Mouse (Mus musculus) MEL (cell line): ENCODE data around the gene Mill2. TPM values are rescaled to one million over a fixed set of nuclear protein-coding genes. Genes with fewer than 3 reads are reported as not detected.
A peak's percentile ranks its signal among the peaks of the same experiment; 100 is the strongest.

ENCODE experiments used
- DNase-seq: peaks from one replicate; pipeline ENCODE4 v3.0.0; 2011; ENCODE audit warnings: low read depth, low spot score
- H3K27ac ChIP-seq: 2 replicates; pipeline ENCODE4 v1.5.1; 2012; ENCODE audit warnings: low read depth, mild to moderate bottlenecking, control low read depth, low read length, moderate library complexity; ENCODE audit not compliant: control insufficient read depth
- H3K27me3 ChIP-seq, 2 experiments: fragments of 150-350 bp in 1 of 2; sonication (generic) in 1 of 2; 2 replicates each; pipeline ENCODE4 v1.6.1; 2012; ENCODE audit warnings: low read length in 2 of 2, mild to moderate bottlenecking in 2 of 2, improper control_type of control experiment in 1 of 2, moderate library complexity in 1 of 2; ENCODE audit not compliant: insufficient read depth in 2 of 2, control insufficient read depth in 1 of 2
- H3K36me3 ChIP-seq, 2 experiments: 2 replicates each; pipeline ENCODE4 v1.6.1; 2012 to 2014; ENCODE audit warnings: low read length in 2 of 2, improper control_type of control experiment in 1 of 2, inconsistent platforms in 1 of 2, mild to moderate bottlenecking in 1 of 2; ENCODE audit not compliant: insufficient read depth in 2 of 2, control insufficient read depth in 1 of 2
- H3K4me1 ChIP-seq, 2 experiments: fragments of 150-350 bp in 1 of 2; sonication (generic) in 1 of 2; 2 replicates each; pipeline ENCODE4 v1.6.1; 2012; ENCODE audit warnings: low read length in 2 of 2, improper control_type of control experiment in 1 of 2, mild to moderate bottlenecking in 1 of 2; ENCODE audit not compliant: insufficient read depth in 2 of 2, control insufficient read depth in 1 of 2
- H3K4me3 ChIP-seq, 2 experiments: fragments of 150-350 bp in 1 of 2; sonication (generic) in 1 of 2; 2 replicates each; pipeline ENCODE4 v1.5.1; 2012; ENCODE audit warnings: low read depth in 2 of 2, low read length in 2 of 2, mild to moderate bottlenecking in 2 of 2, moderate library complexity in 2 of 2, control low read depth in 1 of 2, improper control_type of control experiment in 1 of 2; ENCODE audit not compliant: control insufficient read depth in 1 of 2, insufficient read depth in 1 of 2
- H3K79me2 ChIP-seq: 2 replicates; pipeline ENCODE4 v1.6.1; 2012; ENCODE audit warnings: mild to moderate bottlenecking, low read length, moderate library complexity; ENCODE audit not compliant: control insufficient read depth, poor library complexity, insufficient read depth
- H3K9ac ChIP-seq: 2 replicates; pipeline ENCODE4 v1.6.1; 2012; ENCODE audit warnings: low read depth, mild to moderate bottlenecking, control low read depth, low read length, moderate library complexity; ENCODE audit not compliant: control insufficient read depth, poor library complexity, severe bottlenecking
- H3K9me3 ChIP-seq: fragments of 150-350 bp; sonication (generic); replicated peaks from 2 replicates; pipeline ENCODE4 v1.6.1; 2012; ENCODE audit warnings: mild to moderate bottlenecking, low read length, improper control_type of control experiment, moderate library complexity; ENCODE audit not compliant: insufficient read depth
- CHD1 ChIP-seq: IDR thresholded peaks from 2 replicates; pipeline ENCODE4 v1.6.1; 2012; ENCODE audit warnings: low read depth, mild to moderate bottlenecking, inconsistent platforms, low read length, improper control_type of control experiment
- CHD2 ChIP-seq: IDR thresholded peaks from 2 replicates; pipeline ENCODE4 v1.6.1; 2011; ENCODE audit warnings: low read length, improper control_type of control experiment
- E2F4 ChIP-seq: IDR thresholded peaks from 2 replicates; pipeline ENCODE4 v1.6.1; 2011; ENCODE audit warnings: low read depth, low read length, improper control_type of control experiment, borderline replicate concordance
- ELF1 ChIP-seq: IDR thresholded peaks from 2 replicates; pipeline ENCODE4 v1.6.1; 2014; ENCODE audit warnings: low read depth, mild to moderate bottlenecking, inconsistent platforms, low read length, improper control_type of control experiment, moderate library complexity
- EP300 ChIP-seq, 2 experiments: IDR thresholded peaks; 2 replicates each; pipeline ENCODE4 v1.6.1; 2011; ENCODE audit warnings: improper control_type of control experiment in 2 of 2, low read length in 2 of 2, low read depth in 1 of 2, mild to moderate bottlenecking in 1 of 2
- ETS1 ChIP-seq: IDR thresholded peaks from 2 replicates; pipeline ENCODE4 v1.6.1; 2012; ENCODE audit warnings: low read depth, mild to moderate bottlenecking, inconsistent platforms, low read length, improper control_type of control experiment, moderate library complexity
- GABPA ChIP-seq: IDR thresholded peaks from 2 replicates; pipeline ENCODE4 v1.6.1; 2012; ENCODE audit warnings: low read depth, mild to moderate bottlenecking, inconsistent platforms, low read length, improper control_type of control experiment, moderate library complexity
- GATA1 ChIP-seq: IDR thresholded peaks from 2 replicates; pipeline ENCODE4 v1.6.1; 2011; ENCODE audit warnings: low read depth, low read length, improper control_type of control experiment
- HCFC1 ChIP-seq: IDR thresholded peaks from 2 replicates; pipeline ENCODE4 v1.6.1; 2012; ENCODE audit warnings: low read depth, mild to moderate bottlenecking, inconsistent platforms, low read length, improper control_type of control experiment, moderate library complexity
- KAT2A ChIP-seq: conservative IDR thresholded peaks from 2 replicates; pipeline ENCODE4 v1.6.1; 2012; ENCODE audit warnings: low read depth, low read length, improper control_type of control experiment, inconsistent platforms
- MAFK ChIP-seq: IDR thresholded peaks from 2 replicates; pipeline ENCODE4 v1.6.1; 2011; ENCODE audit warnings: low read depth, mild to moderate bottlenecking, low read length, improper control_type of control experiment, borderline replicate concordance
- MAX ChIP-seq: IDR thresholded peaks from 2 replicates; pipeline ENCODE4 v1.6.1; 2011; ENCODE audit warnings: low read length, improper control_type of control experiment
- MAZ ChIP-seq: IDR thresholded peaks from 2 replicates; pipeline ENCODE4 v1.6.1; 2012; ENCODE audit warnings: low read depth, mild to moderate bottlenecking, inconsistent platforms, low read length, improper control_type of control experiment
- MEF2A ChIP-seq: IDR thresholded peaks from 2 replicates; pipeline ENCODE4 v1.6.1; 2014; ENCODE audit warnings: low read depth, mild to moderate bottlenecking, inconsistent platforms, low read length, improper control_type of control experiment; ENCODE audit not compliant: poor library complexity, insufficient replicate concordance, severe bottlenecking; ENCODE audit errors: extremely low read depth
- MXI1 ChIP-seq: IDR thresholded peaks from 2 replicates; pipeline ENCODE4 v1.6.1; 2011; ENCODE audit warnings: mild to moderate bottlenecking, low read depth, low read length, improper control_type of control experiment
- MYB ChIP-seq: IDR thresholded peaks from 2 replicates; pipeline ENCODE4 v1.6.1; 2011; ENCODE audit warnings: mild to moderate bottlenecking, low read depth, low read length, improper control_type of control experiment
- MYC ChIP-seq: IDR thresholded peaks from 2 replicates; pipeline ENCODE4 v1.6.1; 2011; ENCODE audit warnings: low read depth, mild to moderate bottlenecking, low read length, improper control_type of control experiment, moderate library complexity
- NELFE ChIP-seq: IDR thresholded peaks from 2 replicates; pipeline ENCODE4 v1.6.1; 2011; ENCODE audit warnings: low read depth, low read length, improper control_type of control experiment
- NRF1 ChIP-seq: IDR thresholded peaks from 2 replicates; pipeline ENCODE4 v1.6.1; 2014; ENCODE audit warnings: low read depth, mild to moderate bottlenecking, inconsistent platforms, low read length, improper control_type of control experiment, moderate library complexity; ENCODE audit not compliant: poor library complexity, insufficient read depth, severe bottlenecking
- POLR2A ChIP-seq, 2 experiments: IDR thresholded peaks; 2 replicates each; pipeline ENCODE4 v1.6.1; 2011 to 2012; ENCODE audit warnings: low read length in 2 of 2, mild to moderate bottlenecking in 2 of 2, control low read depth in 1 of 2, improper control_type of control experiment in 1 of 2, low read depth in 1 of 2, moderate library complexity in 1 of 2; ENCODE audit not compliant: control insufficient read depth in 1 of 2, insufficient read depth in 1 of 2, poor library complexity in 1 of 2
- POLR2AphosphoS2 ChIP-seq: IDR thresholded peaks from 2 replicates; pipeline ENCODE4 v1.6.1; 2011; ENCODE audit warnings: low read length, improper control_type of control experiment
- RAD21 ChIP-seq: IDR thresholded peaks from 2 replicates; pipeline ENCODE4 v1.6.1; 2011; ENCODE audit warnings: mild to moderate bottlenecking, low read depth, low read length, improper control_type of control experiment
- SIN3A ChIP-seq: IDR thresholded peaks from 2 replicates; pipeline ENCODE4 v1.6.1; 2012; ENCODE audit warnings: low read length, improper control_type of control experiment, inconsistent platforms
- TAL1 ChIP-seq: IDR thresholded peaks from 2 replicates; pipeline ENCODE4 v1.6.1; 2012; ENCODE audit warnings: mild to moderate bottlenecking, inconsistent platforms, low read length, moderate library complexity, mixed read lengths
- TBP ChIP-seq: IDR thresholded peaks from 2 replicates; pipeline ENCODE4 v1.8.0; 2011; ENCODE audit warnings: low read depth, low read length, improper control_type of control experiment
- TCF12 ChIP-seq: IDR thresholded peaks from 2 replicates; pipeline ENCODE4 v1.6.1; 2014; ENCODE audit warnings: low read depth, mild to moderate bottlenecking, inconsistent platforms, low read length, improper control_type of control experiment, moderate library complexity
- UBTF ChIP-seq: IDR thresholded peaks from 2 replicates; pipeline ENCODE4 v1.6.1; 2012; ENCODE audit warnings: low read depth, mild to moderate bottlenecking, inconsistent platforms, low read length, improper control_type of control experiment, moderate library complexity, borderline replicate concordance; ENCODE audit not compliant: insufficient read depth
- USF1 ChIP-seq: IDR thresholded peaks from 2 replicates; pipeline ENCODE4 v1.6.1; 2014; ENCODE audit warnings: low read depth, mild to moderate bottlenecking, inconsistent platforms, low read length, improper control_type of control experiment, moderate library complexity
- USF2 ChIP-seq, 2 experiments: IDR thresholded peaks; 2 replicates each; pipeline ENCODE4 v1.6.1; 2011 to 2012; ENCODE audit warnings: improper control_type of control experiment in 2 of 2, low read length in 2 of 2, borderline replicate concordance in 1 of 2, inconsistent platforms in 1 of 2, low read depth in 1 of 2, mild to moderate bottlenecking in 1 of 2; ENCODE audit not compliant: insufficient read depth in 1 of 2
- ZMIZ1 ChIP-seq: IDR thresholded peaks from 2 replicates; pipeline ENCODE4 v1.6.1; 2012; ENCODE audit warnings: low read depth, mild to moderate bottlenecking, inconsistent platforms, low read length, improper control_type of control experiment, moderate library complexity
- ZNF384 ChIP-seq: IDR thresholded peaks from 2 replicates; pipeline ENCODE4 v1.6.1; 2012; ENCODE audit warnings: low read depth, mild to moderate bottlenecking, inconsistent platforms, low read length, improper control_type of control experiment
- polyA plus RNA-seq, 2 experiments: library from polyadenylated mRNA; stranded (reverse) in 1 of 2; unstranded in 1 of 2; fragments of >175 nt in 1 of 2; fragments of >200 nt in 1 of 2; gene quantifications; 2 replicates each; pipeline versions ENCODE4 v1.2.1 to v1.2.4; 2012; ENCODE audit warnings: low replicate concordance in 2 of 2, low read depth in 1 of 2; ENCODE audit not compliant: insufficient read length in 2 of 2, insufficient read depth in 1 of 2, missing spikeins in 1 of 2
- total RNA-seq: library from RNA; depleted of rRNA; stranded (reverse); fragments of 300-350 nt; gene quantifications from 2 replicates; pipeline ENCODE4 v1.2.3, GENCODE M21; 2012

Mill2 gene
- total and polyA plus RNA-seq, 3 experiments: 0.08 to 0.13 TPM; not detected in 1

GRCm38 (mm10) chr7:18910241-18910831, 70.6 kb downstream of the Mill2 start, which contains the start of gene Ccdc61:
TSS of gene Ccdc61 (minus strand) at chr7:18910415.
- TF ChIP-seq CHD1: no peak
- no peak for TF ChIP-seq ZNF384
- 0 out of 2 replicates have a peak, but pooled peaks have one; percentile 26 for TF ChIP-seq NRF1
- no peak for TF ChIP-seq GATA1
- peak; percentile 96 for TF ChIP-seq MAX
- TF ChIP-seq MAZ: peak; percentile 78
- TF ChIP-seq MYB: peak; percentile 98
- peak; percentile 79 for TF ChIP-seq SIN3A
- TF ChIP-seq EP300 (IDR thresholded peaks at IDR 0.05; ENCODE audit: low read depth in 1 of 2, low read length in 2 of 2): peak in 1 of 2 experiments; percentile 25; a peak in 1 of 4 replicates
- TF ChIP-seq TCF12: peak; percentile 47; the same call in 1 of the 2 replicates
- peak; percentile 70 to 90; a peak in 3 of 4 replicates for TF ChIP-seq POLR2A (IDR thresholded peaks at IDR 0.05; ENCODE audit: control insufficient read depth in 1 of 2, insufficient read depth in 1 of 2, low read depth in 1 of 2, low read length in 2 of 2, poor library complexity in 1 of 2)
- peak; percentile 60; the same call in 1 of the 2 replicates for TF ChIP-seq KAT2A
- peak; percentile 83 for TF ChIP-seq HCFC1
- peak; percentile 93 for TF ChIP-seq USF1
- TF ChIP-seq CHD2: peak; percentile 89
- peak; percentile 74 for TF ChIP-seq MYC
- TF ChIP-seq TBP: peak; percentile 67
- no peak for TF ChIP-seq MEF2A
- no peak for TF ChIP-seq RAD21
- TF ChIP-seq GABPA: no peak
- TF ChIP-seq NELFE: peak; percentile 85
- TF ChIP-seq ETS1: 0 out of 2 replicates have a peak, but pooled peaks have one; percentile 12
- TF ChIP-seq USF2 (IDR thresholded peaks at IDR 0.05; ENCODE audit: borderline replicate concordance in 1 of 2, insufficient read depth in 1 of 2, low read depth in 1 of 2, low read length in 2 of 2): peak in 1 of 2 experiments; percentile 57; a peak in 1 of 4 replicates
- TF ChIP-seq ZMIZ1: peak; percentile 85
- no peak for TF ChIP-seq TAL1
- no peak for TF ChIP-seq MAFK
- TF ChIP-seq MXI1: peak; percentile 89
- TF ChIP-seq POLR2AphosphoS2: peak; percentile 77; the same call in 1 of the 2 replicates
- peak; percentile 96 for TF ChIP-seq ELF1
- TF ChIP-seq UBTF: no peak
- peak; percentile 68; the same call in 1 of the 2 replicates for TF ChIP-seq E2F4
- Histone ChIP-seq H3K9me3 (no peaks in the 10 kb centered on the region), H3K9ac (peak within 1 kb of the TSS; percentile 72)

More at GRCm38 (mm10) chr7:18910241-18910831, 70.6 kb downstream of the Mill2 start, which contains the start of gene Ccdc61:
- peaks cover 0 to 5% of the 10 kb centered on the region in 2 experiments; a peak in 2 of 4 replicates for H3K36me3 ChIP-seq
- peak within 1 kb of the TSS; percentile 64 to 97 for H3K4me3 ChIP-seq
- H3K27me3 ChIP-seq: no peaks in the 10 kb centered on the region
- DNase-seq: peak; percentile 99
- peaks cover 16% of the 10 kb centered on the region for H3K79me2 ChIP-seq
- peaks cover 0 to 13% of the 10 kb centered on the region in 2 experiments; a peak in 3 of 4 replicates for H3K4me1 ChIP-seq
- peak within 1 kb of the TSS; percentile 36 for H3K27ac ChIP-seq
